14 mouse cellular contexts compared by ENCODE assay signal in genomic region chr17:65548698-65549365, GRCm38 (mm10). TPM values are rescaled to one million over a fixed set of nuclear protein-coding genes. Genes with fewer than 3 reads are reported as not detected.
DNase-seq lines count a peak whose midpoint lies in the region; ATAC-seq and TF ChIP-seq lines count a peak whose summit lies in the region.
"Had no signal": no experiment of that assay in that cellular context is flagged by ENCODE, and none has a peak within 500 bp of the region (broad histone marks: within the 10 kb centered on the region; RNA-seq: fewer than 3 reads in every experiment).

No protein-coding gene starts in this region.

- H3K4me2 ChIP-seq in midbrain, postnatal 0 days (ENCODE audit: low read depth, low read length, poor library complexity, severe bottlenecking) = no peak overlapping the region
- H3K4me2 ChIP-seq in midbrain, embryonic 14.5 days (ENCODE audit: low read length) = no peak overlapping the region
- no peak overlapping the region for H3K4me2 ChIP-seq in stomach, postnatal 0 days (replicated peaks; ENCODE audit: low read depth)
- H3K4me2 ChIP-seq: liver, embryonic 13.5 days; neural tube, embryonic 12.5 days had no signal

- H3K27me3 ChIP-seq in heart, embryonic 10.5 days (ENCODE audit: insufficient read depth, poor library complexity, severe bottlenecking) = no peaks in the 10 kb centered on the region
- no peaks in the 10 kb centered on the region for H3K27me3 ChIP-seq in midbrain, postnatal 0 days (ENCODE audit: insufficient read depth, low read length)
- no peaks in the 10 kb centered on the region for H3K27me3 ChIP-seq in midbrain, embryonic 14.5 days (ENCODE audit: control insufficient read depth, insufficient read depth, low read length)
- no peaks in the 10 kb centered on the region for H3K27me3 ChIP-seq in stomach, postnatal 0 days (ENCODE audit: control insufficient read depth, insufficient read depth, low read length)
- H3K27me3 ChIP-seq in thymus, adult 2 months (ENCODE audit: control insufficient read depth, insufficient read depth, low read length) = no peaks in the 10 kb centered on the region
- H3K27me3 ChIP-seq: liver, embryonic 13.5 days; neural tube, embryonic 12.5 days had no signal

- TF ChIP-seq CTCF in midbrain, postnatal 0 days (IDR thresholded peaks at IDR 0.05) = no peak
- no peak for TF ChIP-seq CTCF in stomach, postnatal 0 days (IDR thresholded peaks at IDR 0.05; ENCODE audit: low read depth)
- TF ChIP-seq CTCF in thymus, adult 2 months (IDR thresholded peaks at IDR 0.05; ENCODE audit: borderline replicate concordance, control insufficient read depth, extremely low read depth, insufficient read depth, low read length, poor library complexity) = no peak

- no peaks in the 10 kb centered on the region for H3K36me3 ChIP-seq in heart, embryonic 10.5 days
- no peaks in the 10 kb centered on the region for H3K36me3 ChIP-seq in midbrain, postnatal 0 days (ENCODE audit: insufficient read depth, low read length)
- no peaks in the 10 kb centered on the region for H3K36me3 ChIP-seq in midbrain, embryonic 14.5 days (ENCODE audit: control insufficient read depth, insufficient read depth, low read length)
- no peaks in the 10 kb centered on the region for H3K36me3 ChIP-seq in stomach, postnatal 0 days (ENCODE audit: control insufficient read depth, insufficient read depth, low read length)
- H3K36me3 ChIP-seq in thymus, adult 2 months (ENCODE audit: control insufficient read depth, insufficient read depth, low read length) = no peaks in the 10 kb centered on the region
- H3K36me3 ChIP-seq: liver, embryonic 13.5 days; midbrain, embryonic 10.5 days; neural tube, embryonic 12.5 days had no signal

- DNase-seq in heart, adult 18-20 months = peak; percentile 62 to 73
- DNase-seq in heart, embryonic 10.5 days (ENCODE audit: low spot score) = no peak
- DNase-seq in midbrain, postnatal 0 days (ENCODE audit: low spot score) = peak; percentile 57
- DNase-seq in midbrain, embryonic 14.5 days = no peak
- peak; percentile 58 to 65 for DNase-seq in heart, adult 9 months (ENCODE audit: low spot score in 2 of 2)
- no peak for DNase-seq in stomach, postnatal 0 days (ENCODE audit: low spot score)
- no peak for DNase-seq in cerebellum, adult 8-10 months
- no peak for DNase-seq in thymus, adult 2 months
- DNase-seq: cerebellum, adult 2 months; liver, embryonic 13.5 days; thymus, adult 18-20 months had no signal

- H3K9ac ChIP-seq in midbrain, postnatal 0 days (replicated peaks; ENCODE audit: low read length, poor library complexity, severe bottlenecking) = no peak overlapping the region
- H3K9ac ChIP-seq in midbrain, embryonic 14.5 days (replicated peaks; ENCODE audit: low read length) = no peak overlapping the region
- no peak overlapping the region for H3K9ac ChIP-seq in stomach, postnatal 0 days (ENCODE audit: low read length)
- H3K9ac ChIP-seq: liver, embryonic 13.5 days; neural tube, embryonic 12.5 days had no signal

- TF ChIP-seq EP300 in stomach, postnatal 0 days (optimal IDR thresholded peaks at IDR 0.05) = peak; percentile 67

- no peak for ATAC-seq in midbrain, postnatal 0 days (ENCODE audit: low FRiP score)
- ATAC-seq in midbrain, embryonic 14.5 days (ENCODE audit: low FRiP score, low TSS enrichment) = no peak
- ATAC-seq in stomach, postnatal 0 days (ENCODE audit: low FRiP score, low TSS enrichment) = peak; percentile 72

- H3K4me1 ChIP-seq in heart, embryonic 10.5 days = no peaks in the 10 kb centered on the region
- no peaks in the 10 kb centered on the region for H3K4me1 ChIP-seq in midbrain, postnatal 0 days (ENCODE audit: insufficient read depth, low read length)
- H3K4me1 ChIP-seq in midbrain, embryonic 14.5 days (ENCODE audit: control insufficient read depth, insufficient read depth, low read length) = no peaks in the 10 kb centered on the region
- H3K4me1 ChIP-seq in stomach, postnatal 0 days (replicated peaks; ENCODE audit: control insufficient read depth, insufficient read depth) = no peaks in the 10 kb centered on the region
- H3K4me1 ChIP-seq in thymus, adult 2 months (replicated peaks; ENCODE audit: control insufficient read depth, insufficient read depth, low read length) = no peaks in the 10 kb centered on the region
- H3K4me1 ChIP-seq: midbrain, embryonic 10.5 days; neural tube, embryonic 12.5 days had no signal

- 69% methylated on average over 18 of the region's 18 CpGs for WGBS in heart, embryonic 10.5 days
- WGBS in midbrain, postnatal 0 days = 70% methylated on average over 18 of the region's 18 CpGs
- WGBS in midbrain, embryonic 14.5 days = 80% methylated on average over 18 of the region's 18 CpGs
- 30% methylated on average over 18 of the region's 18 CpGs for WGBS in stomach, postnatal 0 days
- 89% methylated on average over 18 of the region's 18 CpGs for WGBS in thymus, adult 2 months

- no peak overlapping the region for H3K27ac ChIP-seq in heart, embryonic 10.5 days
- no peak overlapping the region for H3K27ac ChIP-seq in midbrain, postnatal 0 days (ENCODE audit: low read depth, low read length)
- no peak overlapping the region for H3K27ac ChIP-seq in midbrain, embryonic 14.5 days (replicated peaks; ENCODE audit: low read depth, low read length)
- H3K27ac ChIP-seq in stomach, postnatal 0 days (replicated peaks) = peak overlapping the region; percentile 69
- H3K27ac ChIP-seq in thymus, adult 2 months (ENCODE audit: control insufficient read depth, insufficient read depth, low read length) = no peak overlapping the region
- H3K27ac ChIP-seq: liver, embryonic 13.5 days; midbrain, embryonic 10.5 days; neural tube, embryonic 12.5 days had no signal

- TF ChIP-seq POLR2A in thymus, adult 2 months (IDR thresholded peaks at IDR 0.05; ENCODE audit: control insufficient read depth, extremely low read depth, insufficient read depth, low read length, poor library complexity) = no peak

- no peak overlapping the region for H3K4me3 ChIP-seq in heart, embryonic 10.5 days
- H3K4me3 ChIP-seq in midbrain, postnatal 0 days (ENCODE audit: low read depth, low read length) = no peak overlapping the region
- H3K4me3 ChIP-seq in midbrain, embryonic 14.5 days (replicated peaks; ENCODE audit: low read depth, low read length) = no peak overlapping the region
- no peak overlapping the region for H3K4me3 ChIP-seq in stomach, postnatal 0 days (ENCODE audit: low read depth, low read length)
- H3K4me3 ChIP-seq in thymus, adult 2 months (ENCODE audit: control insufficient read depth, insufficient read depth, low read length) = no peak overlapping the region
- H3K4me3 ChIP-seq: liver, embryonic 13.5 days; midbrain, embryonic 10.5 days; neural tube, embryonic 12.5 days had no signal

- H3K9me3 ChIP-seq in heart, embryonic 10.5 days = no peaks in the 10 kb centered on the region
- no peaks in the 10 kb centered on the region for H3K9me3 ChIP-seq in midbrain, postnatal 0 days (ENCODE audit: low read length)
- no peaks in the 10 kb centered on the region for H3K9me3 ChIP-seq in midbrain, embryonic 14.5 days (ENCODE audit: control insufficient read depth, low read length)
- no peaks in the 10 kb centered on the region for H3K9me3 ChIP-seq in stomach, postnatal 0 days (ENCODE audit: control insufficient read depth, low read length)
- H3K9me3 ChIP-seq: liver, embryonic 13.5 days; midbrain, embryonic 10.5 days; neural tube, embryonic 12.5 days had no signal

RNA-seq across cellular contexts. Expression of gene Tmem232, which starts 8.2 kb away (rescaled TPM):
- under 1 TPM in 1 of 2 experiments, not detected in 1; 0.28 TPM for total RNA-seq in heart, adult 18-20 months (2021)
- polyA plus RNA-seq in heart, embryonic 10.5 days (2016; fragmentation: Nextera tagmentation; extraction: Ambion mirVana) = 0.20 TPM in 1 of 2 replicates, not detected in the other
- 1.1 and 1.3 TPM in 2 replicates for total RNA-seq in midbrain, postnatal 0 days (2014; rRNA removed)
- 1.8 TPM in 2 replicates for polyA plus RNA-seq in midbrain, postnatal 0 days (2015; fragmentation: Nextera tagmentation; extraction: Ambion mirVana)
- 0.20 TPM in 1 of 2 replicates, not detected in the other for polyA plus RNA-seq in midbrain, embryonic 14.5 days (2014; fragmentation: Nextera tagmentation; extraction: Ambion mirVana)
- 0.08 TPM in 1 of 2 replicates, not detected in the other for polyA plus RNA-seq in stomach, postnatal 0 days (2015; fragmentation: Nextera tagmentation; extraction: Ambion mirVana)
- 0.05 TPM in 1 of 2 replicates, not detected in the other for polyA plus RNA-seq in thymus, adult 2 months (2012; rRNA removed)
- total RNA-seq: adrenal gland, adult 18-20 months had no signal
- polyA plus RNA-seq: liver, embryonic 13.5 days; midbrain, embryonic 10.5 days had no signal

Comparison
In these comparisons a context has a peak if more than half of its experiments do, and no peak if none do; other contexts are left out.
1. DNase-seq: peak in heart, adult 18-20 months (2 of 2), midbrain, postnatal 0 days (single experiment) and heart, adult 9 months (2 of 2); none in heart, embryonic 10.5 days (single experiment), midbrain, embryonic 14.5 days (single experiment), stomach, postnatal 0 days (single experiment), cerebellum, adult 8-10 months (single experiment) and thymus, adult 2 months (single experiment).